Mouse (Mus musculus) adrenal gland, postnatal 36 days (tissue): ENCODE results near the gene Gm20671. TPM values are rescaled to one million over a fixed set of nuclear protein-coding genes. Genes with fewer than 3 reads are reported as not detected.
"Not testable (repeated sequence)": the region's sequence is repeated elsewhere in the genome, so short reads cannot be mapped to it uniquely, and the experiment has no call there.

ENCODE experiments used
- DNase-seq, 2 experiments: peaks; one replicate each; pipeline ENCODE4 v3.0.0; 2021; ENCODE audit warnings: mixed read lengths in 1 of 2
- long read RNA-seq, 2 experiments: library from polyadenylated mRNA; stranded (forward); transcript quantifications; one replicate each; pipeline ENCODE4 v2.0.0; 2021; ENCODE audit warnings: borderline sequencing depth in 2 of 2
- total RNA-seq, 2 experiments: library from RNA; stranded (reverse); gene quantifications; 2 replicates each; pipeline ENCODE4 v1.2.3; 2021

Gm20671 gene
- not detected for total RNA-seq
- long read RNA-seq, experiment 1, partial matches to known transcripts: 0 of 3 reads
- long read RNA-seq, experiment 1, other reads (novel, unspliced or antisense): 3 of 3 reads
- long read RNA-seq, experiment 2, partial matches to known transcripts: 0 of 2 reads
- long read RNA-seq, experiment 2, other reads (novel, unspliced or antisense): 2 of 2 reads

GRCm38 (mm10) chr5:32827009-32827408, at the start of gene Gm20671:
Gm20671 (minus strand) TSS chr5:32827109.
- DNase-seq: peak in 1 of 2 experiments; percentile 45

- DNase-seq: no peak
Measured at GRCm38 (mm10) chr5:32872346-32872745, 45.4 kb upstream of the Gm20671 start.

GRCm38 (mm10) chr5:32869389-32870024, 42.6 kb upstream of the Gm20671 start:
- DNase-seq: no peak

- DNase-seq: peak; percentile 97 to 99
Measured at GRCm38 (mm10) chr5:32863253-32864228, 36.6 kb upstream of the Gm20671 start, which contains the start of gene Depdc5. Depdc5 (plus strand) TSS chr5:32863701.

- DNase-seq: peak in 1 of 2 experiments; percentile 24
Measured at GRCm38 (mm10) chr5:32862469-32863132, 35.7 kb upstream of the Gm20671 start.

- no peak for DNase-seq
Measured at GRCm38 (mm10) chr5:32861082-32861481, 34.2 kb upstream of the Gm20671 start.

- peak; percentile 64 to 71 for DNase-seq
Measured at GRCm38 (mm10) chr5:32857781-32858220, 30.9 kb upstream of the Gm20671 start.

GRCm38 (mm10) chr5:32855274-32855673, 28.4 kb upstream of the Gm20671 start:
- not testable (repeated sequence) for DNase-seq

GRCm38 (mm10) chr5:32854818-32855217, 27.9 kb upstream of the Gm20671 start:
- DNase-seq: no peak

- peak; percentile 99 to 100 for DNase-seq
Measured at GRCm38 (mm10) chr5:32853731-32854507, 27.0 kb upstream of the Gm20671 start, which contains the start of gene Prr14l. Prr14l (minus strand) TSS chr5:32854256.

GRCm38 (mm10) chr5:32852026-32852425, 25.1 kb upstream of the Gm20671 start:
- no peak for DNase-seq

GRCm38 (mm10) chr5:32849580-32849979, 22.7 kb upstream of the Gm20671 start:
- DNase-seq: not testable (repeated sequence)

- DNase-seq: no peak
Measured at GRCm38 (mm10) chr5:32849178-32849577, 22.3 kb upstream of the Gm20671 start.

- no peak for DNase-seq
Measured at GRCm38 (mm10) chr5:32840029-32840428, 13.1 kb upstream of the Gm20671 start.

- DNase-seq: no peak
Measured at GRCm38 (mm10) chr5:32836976-32837375, 10.1 kb upstream of the Gm20671 start.

- DNase-seq: peak; percentile 35 to 57
Measured at GRCm38 (mm10) chr5:32834497-32834896, 7.6 kb upstream of the Gm20671 start.

GRCm38 (mm10) chr5:32830054-32830453, 3.1 kb upstream of the Gm20671 start:
- no peak for DNase-seq

GRCm38 (mm10) chr5:32828766-32829165, 1.9 kb upstream of the Gm20671 start:
- DNase-seq: not testable (repeated sequence)

- no peak for DNase-seq
Measured at GRCm38 (mm10) chr5:32820471-32820870, 6.4 kb downstream of the Gm20671 start.

- DNase-seq: no peak
Measured at GRCm38 (mm10) chr5:32815396-32815795, 11.5 kb downstream of the Gm20671 start.

- DNase-seq: not testable (repeated sequence)
Measured at GRCm38 (mm10) chr5:32786454-32786853, 40.5 kb downstream of the Gm20671 start.
